Mouse (Mus musculus) neural tube, embryonic 11.5 days (tissue): ENCODE measurements at regions not wholly inside any gene's neighbourhood (a gene's known extent, or its start where the extent isn't known, plus 50 kb on each side); places are given as distances from the start of the nearest gene placed in this dataset.
A peak's percentile ranks its signal among the peaks of the same experiment; 100 is the strongest.

ENCODE experiments used
- ATAC-seq: fragments of 200-750 bp; cut with Nextera tagmentation; 2 replicates; pipeline ENCODE4 v1.8.0; 2017; ENCODE audit warnings: moderate number of reproducible peaks, mild to moderate bottlenecking, moderate TSS enrichment, moderate library complexity; ENCODE audit not compliant: insufficient read depth, low FRiP score, low TSS enrichment
- DNase-seq: peaks from one replicate; pipeline ENCODE4 v3.0.0-alpha.2; 2015; ENCODE audit warnings: low spot score
- H3K27ac ChIP-seq: fragments of 300-500 bp; sonication (generic); 2 replicates; pipeline ENCODE4 v1.5.1; 2014; ENCODE audit warnings: low read depth, mild to moderate bottlenecking, low read length
- H3K27me3 ChIP-seq: fragments of 300-500 bp; sonication (generic); 2 replicates; pipeline ENCODE4 v1.6.1; 2014; ENCODE audit warnings: mild to moderate bottlenecking, low read length, mixed read lengths; ENCODE audit not compliant: control insufficient read depth, insufficient read depth
- H3K36me3 ChIP-seq: fragments of 300-500 bp; sonication (generic); 2 replicates; pipeline ENCODE4 v1.6.1; 2014; ENCODE audit warnings: mild to moderate bottlenecking, low read length, moderate library complexity, mixed read lengths; ENCODE audit not compliant: control insufficient read depth, insufficient read depth
- H3K4me1 ChIP-seq: fragments of 300-500 bp; sonication (generic); 2 replicates; pipeline ENCODE4 v1.6.1; 2014; ENCODE audit warnings: low read length, mixed read lengths; ENCODE audit not compliant: control insufficient read depth, insufficient read depth
- H3K4me2 ChIP-seq: fragments of 300-500 bp; sonication (generic); 2 replicates; pipeline ENCODE4 v1.6.1; 2014; ENCODE audit warnings: low read depth, mild to moderate bottlenecking, moderate library complexity
- H3K4me3 ChIP-seq: fragments of 300-500 bp; sonication (generic); 2 replicates; pipeline ENCODE4 v1.5.1; 2014; ENCODE audit warnings: low read depth, low read length
- H3K9ac ChIP-seq: fragments of 300-500 bp; sonication (generic); 2 replicates; pipeline ENCODE4 v1.6.1; 2014; ENCODE audit warnings: mild to moderate bottlenecking, low read length
- H3K9me3 ChIP-seq: fragments of 300-500 bp; sonication (generic); 2 replicates; pipeline ENCODE4 v1.6.1; 2016; ENCODE audit warnings: low read length; ENCODE audit not compliant: control insufficient read depth
- WGBS: fragments of 180-500 bp; shearing (Covaris S2); extraction: QIAGEN DNeasy Blood & Tissue Kit; methylation state at CpG from one replicate; pipeline ENCODE4 v1.1.7; 2014; 5-methylcytosine and 5-hydroxymethylcytosine counted together

DNA sequence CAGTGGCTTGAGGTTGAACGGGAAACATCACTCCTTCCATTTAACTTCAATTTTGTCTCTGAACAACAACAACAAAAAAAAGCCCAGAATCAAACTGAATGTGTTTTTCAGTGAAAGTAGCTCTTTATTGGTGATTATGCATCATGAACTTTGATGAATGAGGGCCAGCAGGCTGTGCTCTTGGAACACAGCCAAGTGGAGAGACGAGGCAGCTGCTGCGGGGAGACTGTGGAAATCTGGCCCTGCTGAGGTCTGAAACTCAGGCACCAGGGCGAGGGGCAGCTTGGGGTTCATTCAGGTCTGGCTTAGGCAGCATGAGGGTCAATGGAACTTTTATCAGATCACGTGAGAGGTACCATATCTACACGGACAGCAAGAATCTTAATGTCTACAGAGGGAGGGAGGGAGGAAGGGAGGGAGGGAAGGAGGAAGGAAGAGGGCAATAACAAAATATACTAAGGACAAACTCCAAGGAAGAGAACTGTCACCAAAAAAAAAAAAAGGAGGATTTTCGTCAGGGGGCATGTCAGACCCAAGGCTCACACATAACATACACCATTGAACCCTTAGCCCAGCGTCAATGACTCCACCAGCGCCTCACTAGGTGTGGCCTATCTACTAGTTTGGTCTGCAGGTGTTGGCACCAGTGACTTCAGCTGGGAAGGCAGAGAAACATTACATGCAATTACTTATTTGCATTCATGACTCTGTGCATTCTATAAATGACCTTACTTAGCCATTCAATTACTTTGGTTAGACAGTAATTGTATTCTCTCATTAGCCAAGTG lies 239.0 kb upstream of the Fat1 start:
- ATAC-seq (peak; percentile 74), DNase-seq (peak; percentile 55)
- H3K4me2 ChIP-seq, result no peak overlapping the region
- H3K4me1 ChIP-seq, result no peaks in the 10 kb centered on the region; the same call in 1 of the 2 replicates
- WGBS, result 54% methylated on average over 9 of the region's 9 CpGs
- H3K9ac ChIP-seq, result no peak overlapping the region
- H3K36me3 ChIP-seq, result no peaks in the 10 kb centered on the region
- H3K4me3 ChIP-seq, result no peak overlapping the region
- no peaks in the 10 kb centered on the region for H3K9me3 ChIP-seq
- H3K27ac ChIP-seq, result no peak overlapping the region
- no peaks in the 10 kb centered on the region for H3K27me3 ChIP-seq

- Histone ChIP-seq H3K4me2 (no peak overlapping the region), H3K27ac (no peak overlapping the region), H3K36me3 (no peaks in the 10 kb centered on the region), H3K4me3 (no peak overlapping the region), H3K4me1 (no peaks in the 10 kb centered on the region; the same call in 1 of the 2 replicates), H3K9ac (no peak overlapping the region), H3K27me3 (no peaks in the 10 kb centered on the region), H3K9me3 (no peaks in the 10 kb centered on the region)
- DNase-seq (no peak), ATAC-seq (no peak)
- 87% methylated on average over 18 of the region's 18 CpGs for WGBS
These were observed 235.7 kb upstream of the Fat1 start for GRCm38 (mm10) chr8:44699384-44700105.

DNA sequence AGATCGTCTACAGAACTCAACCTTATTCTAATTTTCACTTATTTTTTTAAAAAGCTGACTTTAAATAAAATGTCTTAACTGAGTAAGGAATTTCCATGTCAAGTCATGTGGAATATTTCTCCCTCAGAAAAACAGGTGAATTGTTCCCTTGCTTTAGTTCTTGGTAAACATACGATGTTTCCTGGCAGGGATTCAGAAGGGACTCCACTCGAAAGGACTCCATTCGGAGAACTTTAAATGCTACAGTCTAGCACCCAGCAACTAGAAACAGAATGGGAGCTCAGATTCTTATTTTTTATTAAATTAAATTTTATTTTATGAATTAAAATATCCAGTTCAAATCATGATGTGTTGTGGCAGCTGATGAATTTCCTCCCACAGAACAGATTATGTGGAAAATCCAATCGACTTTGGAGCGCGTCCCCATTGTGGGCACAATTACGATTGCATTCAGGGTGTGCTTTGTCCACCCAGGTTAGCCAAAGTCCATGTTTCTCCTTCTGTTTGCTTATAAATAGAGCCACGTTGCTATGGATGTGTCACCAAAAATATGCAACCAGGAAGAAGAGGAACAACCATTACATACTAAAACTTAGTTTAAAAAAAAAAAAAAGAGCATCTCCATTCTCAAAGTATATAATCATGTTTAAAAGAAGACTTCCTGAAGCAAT lies 230.5 kb upstream of the Fat1 start:
- Histone ChIP-seq H3K4me2 (no peak overlapping the region), H3K36me3 (no peaks in the 10 kb centered on the region), H3K4me3 (no peak overlapping the region), H3K27ac (no peak overlapping the region), H3K9ac (no peak overlapping the region), H3K27me3 (no peaks in the 10 kb centered on the region), H3K4me1 (no peaks in the 10 kb centered on the region), H3K9me3 (no peaks in the 10 kb centered on the region)
- WGBS, result 89% methylated on average over 9 of the region's 9 CpGs
- DNase-seq, result no peak
- ATAC-seq, result no peak

DNA sequence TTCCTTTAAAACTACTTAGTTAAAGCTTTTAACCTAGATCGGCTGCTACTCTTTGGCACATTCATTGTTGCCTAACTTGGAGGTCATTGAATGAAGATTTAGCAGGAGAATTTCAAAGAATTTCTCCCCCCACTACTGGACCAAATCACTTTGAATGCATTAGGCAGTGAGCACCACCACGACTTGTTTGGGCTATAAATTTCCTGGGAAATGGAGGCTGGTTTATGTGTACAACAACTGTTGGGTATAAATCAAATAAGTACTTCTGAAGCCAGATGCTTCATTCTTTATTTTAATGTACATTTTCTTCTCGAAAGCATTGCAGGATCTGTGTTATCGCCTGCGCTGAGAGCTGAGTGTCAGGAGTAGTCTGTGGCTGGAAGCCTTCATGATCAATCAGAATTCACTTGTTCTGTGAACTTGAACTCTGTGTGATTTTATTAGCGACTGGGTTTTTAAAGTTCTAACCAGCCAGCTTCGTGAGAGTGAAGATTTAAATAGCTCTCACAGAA lies 226.5 kb upstream of the Fat1 start:
- Histone ChIP-seq H3K9me3 (no peaks in the 10 kb centered on the region), H3K27ac (no peak overlapping the region), H3K4me3 (no peak overlapping the region), H3K36me3 (no peaks in the 10 kb centered on the region), H3K4me1 (no peaks in the 10 kb centered on the region), H3K27me3 (no peaks in the 10 kb centered on the region), H3K4me2 (no peak overlapping the region), H3K9ac (no peak overlapping the region)
- DNase-seq (no peak), ATAC-seq (no peak)
- WGBS, result 53% methylated on average over 7 of the region's 7 CpGs

DNA sequence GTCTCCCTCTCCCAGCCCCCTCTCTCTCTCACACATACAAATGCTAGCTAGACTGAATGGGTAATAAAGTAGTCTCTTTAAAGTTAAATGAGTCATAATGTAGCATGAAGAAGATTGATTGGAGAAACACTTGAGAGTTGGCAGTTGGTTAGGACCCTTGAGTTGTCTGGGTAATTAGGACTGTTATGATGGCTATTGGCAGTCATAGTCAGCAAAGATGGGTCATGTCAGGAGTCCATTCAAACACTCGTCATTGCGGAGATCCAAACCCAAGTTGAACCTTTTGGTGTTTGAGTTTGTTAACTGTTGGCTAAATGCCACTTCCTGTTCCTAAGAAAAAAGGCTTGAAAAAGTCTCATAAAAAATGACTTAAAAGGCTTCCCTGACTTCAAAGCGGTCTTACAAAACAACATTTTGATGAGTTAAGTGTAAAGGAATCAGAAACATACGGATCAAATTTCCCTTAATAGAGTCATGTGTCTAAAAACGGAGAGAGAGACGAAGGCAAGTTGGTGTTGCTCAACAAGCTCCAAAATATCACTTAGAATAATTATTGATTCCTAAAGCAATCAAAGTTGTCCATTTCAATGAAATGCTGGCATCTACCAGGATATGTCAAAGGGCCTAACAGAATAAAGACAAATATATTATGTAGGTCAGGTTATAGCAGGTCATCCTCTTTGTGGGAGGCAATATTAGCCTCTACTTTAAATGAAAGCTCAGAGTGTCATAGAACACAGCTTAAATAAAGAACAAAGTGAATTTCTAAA lies 225.9 kb upstream of the Fat1 start:
- no peak for DNase-seq
- H3K9ac ChIP-seq, result no peak overlapping the region
- no peaks in the 10 kb centered on the region for H3K36me3 ChIP-seq
- no peak overlapping the region for H3K4me2 ChIP-seq
- no peaks in the 10 kb centered on the region for H3K4me1 ChIP-seq
- 57% methylated on average over 6 of the region's 6 CpGs for WGBS
- H3K4me3 ChIP-seq, result no peak overlapping the region
- H3K27ac ChIP-seq, result no peak overlapping the region
- H3K27me3 ChIP-seq, result no peaks in the 10 kb centered on the region
- no peaks in the 10 kb centered on the region for H3K9me3 ChIP-seq
- peak; percentile 45; the same call in 1 of the 2 replicates for ATAC-seq

DNA sequence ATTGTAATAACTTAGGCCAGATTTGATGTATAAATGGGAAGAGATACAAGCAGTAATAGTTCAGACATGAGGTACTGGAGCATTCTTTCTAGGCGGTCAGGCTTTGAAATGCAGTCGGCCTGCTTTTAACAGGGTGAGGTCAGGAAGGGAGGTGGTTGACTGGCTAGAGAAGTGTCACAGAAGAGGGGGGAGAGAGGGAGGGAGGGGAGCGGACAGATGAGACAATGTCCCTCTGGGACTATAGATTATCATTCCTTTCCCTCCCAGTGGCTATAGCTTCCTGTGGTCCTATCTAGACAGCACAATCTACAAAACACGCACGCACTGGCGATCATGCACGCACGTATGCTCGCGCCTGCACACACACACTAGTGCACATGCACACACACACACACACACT lies 200.7 kb upstream of the Fat1 start:
- Histone ChIP-seq H3K9me3 (no peaks in the 10 kb centered on the region), H3K36me3 (no peaks in the 10 kb centered on the region), H3K27ac (no peak overlapping the region), H3K27me3 (no peaks in the 10 kb centered on the region), H3K4me1 (no peaks in the 10 kb centered on the region), H3K9ac (no peak overlapping the region), H3K4me3 (no peak overlapping the region), H3K4me2 (no peak overlapping the region)
- DNase-seq (no peak), ATAC-seq (no peak)
- WGBS, result 78% methylated on average over 10 of the region's 10 CpGs

DNA sequence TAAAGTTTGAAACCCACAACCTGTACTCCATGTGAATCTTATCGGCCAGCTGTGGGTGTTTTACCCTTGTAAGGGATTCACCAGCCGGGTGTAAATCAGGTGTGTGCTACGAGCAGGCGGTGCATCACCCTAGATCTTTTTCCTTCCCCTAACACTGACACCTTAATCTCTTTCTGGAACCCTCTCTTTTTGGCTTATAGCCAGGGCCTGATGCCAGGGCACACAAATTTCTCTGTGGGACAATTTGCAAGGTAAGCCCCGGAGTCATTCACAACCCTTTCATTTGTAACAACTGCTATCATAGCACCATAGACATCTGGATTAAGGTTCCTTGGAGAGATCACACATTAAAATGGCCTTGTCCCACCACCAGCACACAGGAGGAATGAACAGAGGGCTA lies 199.4 kb upstream of the Fat1 start:
- Histone ChIP-seq H3K27me3 (no peaks in the 10 kb centered on the region), H3K36me3 (no peaks in the 10 kb centered on the region), H3K4me3 (no peak overlapping the region), H3K27ac (no peak overlapping the region), H3K9me3 (no peaks in the 10 kb centered on the region), H3K9ac (no peak overlapping the region), H3K4me1 (no peaks in the 10 kb centered on the region), H3K4me2 (no peak overlapping the region)
- DNase-seq, result no peak
- WGBS, result 89% methylated on average over 5 of the region's 5 CpGs
- ATAC-seq, result no peak

DNA sequence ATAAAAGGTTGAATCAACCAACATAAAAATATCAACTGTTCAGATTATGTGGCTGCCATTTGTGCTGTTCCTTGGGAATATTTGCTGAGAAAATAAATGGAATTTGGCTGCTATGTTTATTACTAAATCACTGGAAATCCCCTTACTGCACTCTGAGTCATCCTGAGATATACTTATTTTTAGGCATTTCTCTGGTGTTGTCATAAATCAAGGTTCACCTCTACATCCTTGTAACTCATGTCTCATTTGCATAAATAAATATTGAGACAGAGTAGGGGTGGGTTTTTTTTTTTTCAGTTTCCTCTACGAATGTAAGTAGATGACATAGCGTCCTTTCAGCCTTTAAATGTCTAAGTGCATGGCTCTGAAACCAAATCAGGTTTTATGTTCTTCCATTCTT lies 191.9 kb upstream of the Fat1 start:
- Histone ChIP-seq H3K4me1 (no peaks in the 10 kb centered on the region), H3K4me3 (no peak overlapping the region), H3K4me2 (no peak overlapping the region), H3K9ac (no peak overlapping the region), H3K9me3 (no peaks in the 10 kb centered on the region), H3K27me3 (no peaks in the 10 kb centered on the region), H3K27ac (no peak overlapping the region), H3K36me3 (no peaks in the 10 kb centered on the region)
- 83% methylated on average over 2 of the region's 2 CpGs for WGBS
- ATAC-seq (no peak), DNase-seq (no peak)
